Mouse (Mus musculus) forebrain, embryonic 13.5 days (tissue): ENCODE measurements around the gene Pde11a. TPM values are rescaled to one million over a fixed set of nuclear protein-coding genes. Genes with fewer than 3 reads are reported as not detected.
A peak's percentile ranks its signal among the peaks of the same experiment; 100 is the strongest.

ENCODE experiments used
- ATAC-seq: fragments of 200-750 bp; cut with Nextera tagmentation; 2 replicates; pipeline ENCODE4 v1.8.0; 2017
- H3K27ac ChIP-seq: fragments of 300-500 bp; sonication (generic); 2 replicates; pipeline ENCODE4 v1.5.1; 2015; ENCODE audit warnings: inconsistent platforms, mild to moderate bottlenecking, moderate library complexity
- H3K27me3 ChIP-seq: fragments of 300-500 bp; sonication (generic); 2 replicates; pipeline ENCODE4 v1.6.1; 2015; ENCODE audit warnings: mild to moderate bottlenecking, inconsistent platforms
- H3K36me3 ChIP-seq: fragments of 300-500 bp; sonication (generic); 2 replicates; pipeline ENCODE4 v1.6.1; 2015; ENCODE audit warnings: mild to moderate bottlenecking, inconsistent platforms; ENCODE audit not compliant: poor library complexity, severe bottlenecking
- H3K4me1 ChIP-seq: fragments of 300-500 bp; sonication (generic); 2 replicates; pipeline ENCODE4 v1.6.1; 2015; ENCODE audit warnings: inconsistent platforms
- H3K4me2 ChIP-seq: fragments of 300-500 bp; sonication (generic); 2 replicates; pipeline ENCODE4 v1.6.1; 2015; ENCODE audit warnings: inconsistent platforms, mild to moderate bottlenecking, moderate library complexity
- H3K4me3 ChIP-seq: fragments of 300-500 bp; sonication (generic); 2 replicates; pipeline ENCODE4 v1.5.1; 2015; ENCODE audit warnings: mild to moderate bottlenecking, inconsistent platforms
- H3K9ac ChIP-seq: fragments of 300-500 bp; sonication (generic); 2 replicates; pipeline ENCODE4 v1.6.1; 2015; ENCODE audit warnings: mild to moderate bottlenecking, inconsistent platforms
- H3K9me3 ChIP-seq: fragments of 300-500 bp; sonication (generic); replicated peaks from 2 replicates; pipeline ENCODE4 v1.6.1; 2016; ENCODE audit warnings: inconsistent platforms
- WGBS: fragments of 180-500 bp; shearing (Covaris S2); methylation state at CpG from one replicate; pipeline ENCODE4 v1.1.7; 2015; 5-methylcytosine and 5-hydroxymethylcytosine counted together
- polyA plus RNA-seq: library from polyadenylated mRNA; unstranded; fragments of >200 nt; fragmentation: Nextera tagmentation; extraction: Ambion mirVana; gene quantifications from 2 replicates; pipeline ENCODE4 v1.2.1, GENCODE M21; 2015

Pde11a gene
- polyA plus RNA-seq, 1 experiment from 2014 or later, result 0.31 TPM

- H3K4me3 ChIP-seq, result no peak overlapping the region
- no peak overlapping the region for H3K9ac ChIP-seq
- 75% methylated on average over 9 of the region's 9 CpGs for WGBS
- H3K9me3 ChIP-seq, result no peaks in the 10 kb centered on the region
- H3K27ac ChIP-seq, result no peak overlapping the region
- no peaks in the 10 kb centered on the region for H3K27me3 ChIP-seq
- ATAC-seq, result no peak
- H3K4me2 ChIP-seq, result no peak overlapping the region
- H3K4me1 ChIP-seq, result no peaks in the 10 kb centered on the region
- no peaks in the 10 kb centered on the region for H3K36me3 ChIP-seq
Measured at GRCm38 (mm10) chr2:76099726-76100347, 238.7 kb downstream of the Pde11a start.

- Histone ChIP-seq H3K9me3 (no peaks in the 10 kb centered on the region), H3K4me1 (no peaks in the 10 kb centered on the region), H3K4me2 (no peak overlapping the region), H3K36me3 (no peaks in the 10 kb centered on the region), H3K9ac (no peak overlapping the region), H3K27ac (no peak overlapping the region), H3K27me3 (no peaks in the 10 kb centered on the region), H3K4me3 (no peak overlapping the region)
- no peak for ATAC-seq
- 73% methylated on average over 8 of the region's 8 CpGs for WGBS
Measured at GRCm38 (mm10) chr2:76098381-76098780, 240.2 kb downstream of the Pde11a start.

- H3K4me1 ChIP-seq, result no peaks in the 10 kb centered on the region
- no peaks in the 10 kb centered on the region for H3K27me3 ChIP-seq
- WGBS, result 79% methylated on average over 7 of the region's 7 CpGs
- H3K27ac ChIP-seq, result no peak overlapping the region
- H3K4me3 ChIP-seq, result no peak overlapping the region
- H3K4me2 ChIP-seq, result no peak overlapping the region
- H3K9ac ChIP-seq, result no peak overlapping the region
- no peaks in the 10 kb centered on the region for H3K36me3 ChIP-seq
- no peak for ATAC-seq
- H3K9me3 ChIP-seq, result no peaks in the 10 kb centered on the region
Measured at GRCm38 (mm10) chr2:76097847-76098246, 240.7 kb downstream of the Pde11a start.

GRCm38 (mm10) chr2:76097284-76097683 is 241.3 kb downstream of the Pde11a start:
- Histone ChIP-seq H3K9me3 (no peaks in the 10 kb centered on the region), H3K27me3 (no peaks in the 10 kb centered on the region), H3K4me1 (no peaks in the 10 kb centered on the region), H3K36me3 (no peaks in the 10 kb centered on the region), H3K4me2 (no peak overlapping the region), H3K4me3 (no peak overlapping the region), H3K27ac (no peak overlapping the region), H3K9ac (no peak overlapping the region)
- no peak for ATAC-seq
- 81% methylated on average over 8 of the region's 8 CpGs for WGBS

DNA sequence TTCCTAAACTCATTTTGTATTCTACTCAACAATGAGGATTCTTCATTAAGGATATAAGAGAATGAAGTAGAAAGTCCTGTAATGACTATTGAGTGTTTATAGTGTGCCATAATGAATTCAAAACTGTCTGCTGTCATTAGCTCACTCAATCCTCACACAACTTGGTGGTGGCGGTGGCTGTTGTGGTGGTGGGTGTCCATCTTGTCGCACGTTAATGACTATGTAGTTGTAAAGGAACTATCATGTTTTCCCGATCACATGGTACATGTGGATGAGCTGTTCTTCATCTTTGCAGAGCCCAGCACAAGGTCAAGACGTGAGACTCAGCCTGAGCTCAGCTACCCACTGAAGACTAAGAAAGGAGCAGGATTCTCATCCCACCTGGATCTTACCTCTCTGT is 242.7 kb downstream of the Pde11a start:
- no peak overlapping the region for H3K9ac ChIP-seq
- no peak overlapping the region for H3K4me3 ChIP-seq
- 91% methylated on average over 5 of the region's 5 CpGs for whole genome bisulfite sequencing

GRCm38 (mm10) chr2:76090506-76090905 is 248.1 kb downstream of the Pde11a start:
- Histone ChIP-seq H3K27me3 (no peaks in the 10 kb centered on the region), H3K9me3 (no peaks in the 10 kb centered on the region), H3K9ac (no peak overlapping the region), H3K27ac (no peak overlapping the region), H3K4me1 (peaks cover 6% of the 10 kb centered on the region; the same call in 1 of the 2 replicates), H3K36me3 (no peaks in the 10 kb centered on the region), H3K4me2 (no peak overlapping the region), H3K4me3 (no peak overlapping the region)
- ATAC-seq, result no peak

More for the DNA sequence above, 242.7 kb downstream of the Pde11a start:
- Histone ChIP-seq H3K36me3 (no peaks in the 10 kb centered on the region), H3K9me3 (no peaks in the 10 kb centered on the region), H3K27ac (no peak overlapping the region), H3K4me1 (no peaks in the 10 kb centered on the region), H3K4me2 (no peak overlapping the region), H3K27me3 (no peaks in the 10 kb centered on the region)
- ATAC-seq, result no peak

DNA sequence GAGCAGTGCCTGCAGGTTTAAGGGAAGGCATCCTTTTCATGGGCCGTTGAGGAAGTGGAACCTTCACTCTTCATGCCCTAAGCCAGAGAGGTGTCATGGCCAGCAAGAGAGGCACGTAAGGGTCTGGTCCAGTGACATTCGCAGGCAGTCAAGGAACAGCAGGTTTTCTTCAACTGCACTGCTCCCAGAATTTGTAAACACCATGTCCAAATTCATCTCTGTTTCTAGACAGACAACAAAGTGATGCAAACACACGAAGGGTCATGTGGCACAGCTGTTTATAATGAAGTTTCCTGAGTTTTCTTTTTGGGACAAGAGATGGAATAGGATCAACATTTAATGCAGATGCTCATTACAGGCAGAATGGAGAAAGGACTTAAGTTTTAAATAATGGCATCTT is 249.7 kb downstream of the Pde11a start:
- Histone ChIP-seq H3K36me3 (no peaks in the 10 kb centered on the region), H3K27ac (no peak overlapping the region), H3K9ac (no peak overlapping the region), H3K27me3 (no peaks in the 10 kb centered on the region), H3K9me3 (no peaks in the 10 kb centered on the region), H3K4me1 (peaks cover 6% of the 10 kb centered on the region; the same call in 1 of the 2 replicates), H3K4me3 (no peak overlapping the region), H3K4me2 (no peak overlapping the region)
- no peak for ATAC-seq
- 74% methylated on average over 4 of the region's 4 CpGs for WGBS

- Histone ChIP-seq H3K9ac (no peak overlapping the region), H3K4me3 (no peak overlapping the region), H3K4me1 (peaks cover 6% of the 10 kb centered on the region; the same call in 1 of the 2 replicates), H3K36me3 (no peaks in the 10 kb centered on the region), H3K27me3 (no peaks in the 10 kb centered on the region), H3K27ac (no peak overlapping the region), H3K9me3 (no peaks in the 10 kb centered on the region), H3K4me2 (no peak overlapping the region)
- ATAC-seq, result no peak
- 70% methylated on average over 5 of the region's 5 CpGs for WGBS
Measured at GRCm38 (mm10) chr2:76088413-76088812, 250.2 kb downstream of the Pde11a start.

DNA sequence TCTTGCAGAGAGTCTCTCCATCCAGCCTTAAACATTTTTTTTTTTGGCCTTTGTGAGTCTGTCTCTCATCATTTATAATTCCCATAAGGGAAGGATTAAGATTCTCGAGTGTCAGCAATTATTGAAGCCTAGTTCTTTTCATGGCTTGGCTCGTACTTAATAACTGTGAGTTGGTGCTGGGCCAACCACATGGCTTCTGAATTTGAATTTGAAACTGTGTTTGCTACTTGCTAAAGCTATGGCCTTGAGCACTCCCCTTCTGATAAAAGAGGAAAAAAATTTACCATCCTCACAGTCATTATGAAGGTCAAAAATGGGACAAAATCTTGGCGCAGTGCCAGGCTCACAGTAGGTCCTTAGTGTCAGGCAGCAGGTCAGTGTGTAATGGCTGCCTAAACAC is 251.4 kb downstream of the Pde11a start:
- H3K4me3 ChIP-seq, result no peak overlapping the region
- peaks cover 6% of the 10 kb centered on the region; the same call in 1 of the 2 replicates for H3K4me1 ChIP-seq
- H3K4me2 ChIP-seq, result no peak overlapping the region
- no peaks in the 10 kb centered on the region for H3K9me3 ChIP-seq
- no peak overlapping the region for H3K9ac ChIP-seq
- peak; percentile 57; the same call in 1 of the 2 replicates for ATAC-seq
- 0 out of 2 replicates have a peak overlapping the region, but pooled peaks have one; percentile 6 for H3K27ac ChIP-seq
- H3K36me3 ChIP-seq, result no peaks in the 10 kb centered on the region
- WGBS, result 32% methylated on average over 3 of the region's 3 CpGs
- no peaks in the 10 kb centered on the region for H3K27me3 ChIP-seq

DNA sequence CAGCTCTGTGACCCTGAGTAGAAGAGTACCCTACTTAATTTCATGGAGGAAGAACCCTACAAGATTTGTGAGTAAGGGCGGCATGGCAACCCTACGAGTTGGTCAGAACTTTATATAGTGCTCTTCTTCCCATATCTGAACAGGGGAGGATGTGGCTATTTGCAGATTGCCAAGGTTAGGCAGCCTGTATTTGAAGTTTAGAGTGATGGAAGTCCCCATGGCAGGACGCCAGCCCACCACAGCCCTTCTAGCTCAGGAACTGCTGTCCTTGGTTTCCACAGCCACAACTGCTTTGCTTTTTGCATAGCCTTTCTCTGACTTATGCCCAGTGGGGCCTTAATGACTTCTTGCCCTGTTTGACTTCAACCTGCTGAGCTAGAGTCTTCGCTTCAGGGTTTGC is 253.6 kb downstream of the Pde11a start:
- Histone ChIP-seq H3K27me3 (no peaks in the 10 kb centered on the region), H3K4me3 (no peak overlapping the region), H3K9me3 (no peaks in the 10 kb centered on the region), H3K4me2 (no peak overlapping the region), H3K36me3 (no peaks in the 10 kb centered on the region), H3K4me1 (peaks cover 6% of the 10 kb centered on the region; the same call in 1 of the 2 replicates), H3K27ac (no peak overlapping the region), H3K9ac (no peak overlapping the region)
- 93% methylated on average over 4 of the region's 4 CpGs for WGBS
- ATAC-seq, result no peak

- no peak overlapping the region for H3K27ac ChIP-seq
- H3K36me3 ChIP-seq, result no peaks in the 10 kb centered on the region
- no peaks in the 10 kb centered on the region for H3K27me3 ChIP-seq
- no peak for ATAC-seq
- peaks cover 6% of the 10 kb centered on the region; the same call in 1 of the 2 replicates for H3K4me1 ChIP-seq
- no peak overlapping the region for H3K4me2 ChIP-seq
- no peaks in the 10 kb centered on the region for H3K9me3 ChIP-seq
- 88% methylated on average over 3 of the region's 3 CpGs for WGBS
- no peak overlapping the region for H3K9ac ChIP-seq
- no peak overlapping the region for H3K4me3 ChIP-seq
Measured at GRCm38 (mm10) chr2:76083901-76084300, 254.7 kb downstream of the Pde11a start.

DNA sequence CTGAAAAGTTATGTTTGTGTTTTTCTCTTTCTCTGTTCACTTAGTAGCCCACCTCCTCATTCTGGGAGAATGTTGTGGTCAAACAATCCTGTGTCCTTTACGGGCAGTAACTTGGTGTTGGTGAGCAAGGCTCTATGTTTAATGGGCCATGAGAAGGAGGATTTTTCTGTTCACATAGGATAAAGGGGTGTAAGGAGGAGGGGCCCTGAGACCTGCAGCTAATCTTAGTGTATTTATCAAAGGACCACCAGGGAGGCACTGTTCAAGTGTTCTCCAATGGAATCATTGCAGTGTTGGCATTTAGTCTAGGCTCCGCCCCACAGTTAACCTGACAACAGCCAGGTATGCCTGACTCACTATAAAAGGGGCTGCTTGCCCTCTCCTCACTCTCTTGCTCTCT is 255.2 kb downstream of the Pde11a start:
- H3K4me1 ChIP-seq, result peaks cover 6% of the 10 kb centered on the region; the same call in 1 of the 2 replicates
- H3K9ac ChIP-seq, result no peak overlapping the region
- no peak overlapping the region for H3K4me2 ChIP-seq
- no peak overlapping the region for H3K4me3 ChIP-seq
- no peak for ATAC-seq
- H3K27me3 ChIP-seq, result no peaks in the 10 kb centered on the region
- WGBS, result 72% methylated on average over 2 of the region's 2 CpGs
- no peaks in the 10 kb centered on the region for H3K36me3 ChIP-seq
- no peaks in the 10 kb centered on the region for H3K9me3 ChIP-seq
- H3K27ac ChIP-seq, result no peak overlapping the region

GRCm38 (mm10) chr2:76081991-76082390 is 256.6 kb downstream of the Pde11a start:
- ATAC-seq, result no peak
- no peaks in the 10 kb centered on the region for H3K4me1 ChIP-seq
- H3K27me3 ChIP-seq, result no peaks in the 10 kb centered on the region
- no peaks in the 10 kb centered on the region for H3K9me3 ChIP-seq
- H3K4me2 ChIP-seq, result no peak overlapping the region
- no peak overlapping the region for H3K4me3 ChIP-seq
- 84% methylated on average over 5 of the region's 5 CpGs for WGBS
- no peak overlapping the region for H3K27ac ChIP-seq
- H3K9ac ChIP-seq, result no peak overlapping the region
- no peaks in the 10 kb centered on the region for H3K36me3 ChIP-seq
